14 mouse cellular contexts compared by ENCODE assay signal in genomic region chr15:11479166-11479944, GRCm38 (mm10).
A peak's percentile ranks its signal among the peaks of the same experiment; 100 is the strongest.
DNase-seq lines count a peak whose midpoint lies in the region; ATAC-seq lines count a peak whose summit lies in the region.
"Had no signal": no experiment of that assay in that cellular context is flagged by ENCODE, and none has a peak within 500 bp of the region (broad histone marks: within the 10 kb centered on the region; RNA-seq: fewer than 3 reads in every experiment).

No protein-coding gene starts in this region.

- no peak overlapping the region for H3K9ac ChIP-seq in intestine, embryonic 16.5 days (ENCODE audit: low read depth, low read length)
- no peak overlapping the region for H3K9ac ChIP-seq in intestine, embryonic 15.5 days
- no peak overlapping the region for H3K9ac ChIP-seq in midbrain, embryonic 16.5 days (ENCODE audit: low read depth, low read length)
- H3K9ac ChIP-seq: liver, embryonic 14.5 days; stomach, embryonic 15.5 days had no signal

- H3K4me1 ChIP-seq in intestine, embryonic 16.5 days (ENCODE audit: control insufficient read depth, insufficient read depth, low read length) = no peaks in the 10 kb centered on the region
- no peaks in the 10 kb centered on the region for H3K4me1 ChIP-seq in intestine, embryonic 15.5 days (replicated peaks)
- H3K4me1 ChIP-seq in midbrain, embryonic 16.5 days (ENCODE audit: control insufficient read depth, insufficient read depth, low read length) = no peaks in the 10 kb centered on the region
- H3K4me1 ChIP-seq: stomach, embryonic 15.5 days had no signal

- H3K27ac ChIP-seq in intestine, embryonic 16.5 days (ENCODE audit: low read length) = no peak overlapping the region
- no peak overlapping the region for H3K27ac ChIP-seq in intestine, embryonic 15.5 days
- H3K27ac ChIP-seq in midbrain, embryonic 16.5 days (ENCODE audit: low read length) = no peak overlapping the region
- H3K27ac ChIP-seq: liver, embryonic 14.5 days; stomach, embryonic 15.5 days had no signal

- WGBS in intestine, embryonic 16.5 days = 64% methylated on average over 14 of the region's 14 CpGs
- 66% methylated on average over 14 of the region's 14 CpGs for WGBS in intestine, embryonic 15.5 days
- 28% methylated on average over 14 of the region's 14 CpGs for WGBS in midbrain, embryonic 16.5 days

- H3K9me3 ChIP-seq in intestine, embryonic 16.5 days (ENCODE audit: control insufficient read depth, low read length) = no peaks in the 10 kb centered on the region
- H3K9me3 ChIP-seq in intestine, embryonic 15.5 days = no peaks in the 10 kb centered on the region
- no peaks in the 10 kb centered on the region for H3K9me3 ChIP-seq in midbrain, embryonic 16.5 days (replicated peaks; ENCODE audit: control insufficient read depth, low read length, poor library complexity, severe bottlenecking)
- H3K9me3 ChIP-seq: stomach, embryonic 15.5 days had no signal

- no peaks in the 10 kb centered on the region for H3K27me3 ChIP-seq in intestine, embryonic 16.5 days (replicated peaks; ENCODE audit: control insufficient read depth, insufficient read depth, low read length)
- H3K27me3 ChIP-seq in intestine, embryonic 15.5 days (replicated peaks) = no peaks in the 10 kb centered on the region
- no peaks in the 10 kb centered on the region for H3K27me3 ChIP-seq in midbrain, embryonic 16.5 days (ENCODE audit: control insufficient read depth, insufficient read depth, low read depth, low read length)
- H3K27me3 ChIP-seq: stomach, embryonic 15.5 days had no signal

- H3K36me3 ChIP-seq in intestine, embryonic 16.5 days (ENCODE audit: control insufficient read depth, insufficient read depth, low read length) = no peaks in the 10 kb centered on the region
- H3K36me3 ChIP-seq in intestine, embryonic 15.5 days = no peaks in the 10 kb centered on the region
- H3K36me3 ChIP-seq in midbrain, embryonic 16.5 days (ENCODE audit: control insufficient read depth, insufficient read depth, low read length) = no peaks in the 10 kb centered on the region
- H3K36me3 ChIP-seq: stomach, embryonic 15.5 days had no signal

- no peak for ATAC-seq in intestine, embryonic 16.5 days
- ATAC-seq in intestine, embryonic 15.5 days = no peak
- no peak for ATAC-seq in midbrain, embryonic 16.5 days

- DNase-seq in brain, adult 2 months (ENCODE audit: low read depth, low spot score) = peak; percentile 25
- DNase-seq in brain, embryonic 18.5 days (ENCODE audit: low read depth, low spot score) = peak; percentile 26
- DNase-seq in adrenal gland, adult 18-20 months (ENCODE audit: low spot score in 2 of 2) = no peak
- DNase-seq in kidney, adult 8-10 months = no peak
- DNase-seq: adrenal gland, postnatal 25 days; cerebellum, adult 18-20 months; heart, adult 11 months; heart, postnatal 14 days; kidney, adult 18-20 months had no signal

- 0 out of 2 replicates have a peak overlapping the region, but pooled peaks have one; percentile 12 for H3K4me2 ChIP-seq in intestine, embryonic 16.5 days (ENCODE audit: low read depth, low read length)
- no peak overlapping the region for H3K4me2 ChIP-seq in intestine, embryonic 15.5 days (replicated peaks)
- peak overlapping the region; percentile 20 for H3K4me2 ChIP-seq in midbrain, embryonic 16.5 days (ENCODE audit: low read length)
- H3K4me2 ChIP-seq: stomach, embryonic 15.5 days had no signal

- no peak overlapping the region for H3K4me3 ChIP-seq in intestine, embryonic 16.5 days (ENCODE audit: low read length)
- no peak overlapping the region for H3K4me3 ChIP-seq in intestine, embryonic 15.5 days (replicated peaks)
- no peak overlapping the region for H3K4me3 ChIP-seq in midbrain, embryonic 16.5 days (ENCODE audit: low read depth, low read length)
- H3K4me3 ChIP-seq: stomach, embryonic 15.5 days had no signal

Comparison
In these comparisons a context has a peak if more than half of its experiments do, and no peak if none do; other contexts are left out.
1. DNase-seq: peak in brain, adult 2 months (single experiment) and brain, embryonic 18.5 days (single experiment); none in adrenal gland, adult 18-20 months (0 of 2) and kidney, adult 8-10 months (0 of 2).